Mouse (Mus musculus): Measurements from ENCODE around the gene Dnah1. TPM values are rescaled to one million over a fixed set of nuclear protein-coding genes. Genes with fewer than 3 reads are reported as not detected.

The Dnah1 gene
- total and polyA plus RNA-seq, 3 experiments = 0.04 to 0.11 TPM; not detected in 1

DNA sequence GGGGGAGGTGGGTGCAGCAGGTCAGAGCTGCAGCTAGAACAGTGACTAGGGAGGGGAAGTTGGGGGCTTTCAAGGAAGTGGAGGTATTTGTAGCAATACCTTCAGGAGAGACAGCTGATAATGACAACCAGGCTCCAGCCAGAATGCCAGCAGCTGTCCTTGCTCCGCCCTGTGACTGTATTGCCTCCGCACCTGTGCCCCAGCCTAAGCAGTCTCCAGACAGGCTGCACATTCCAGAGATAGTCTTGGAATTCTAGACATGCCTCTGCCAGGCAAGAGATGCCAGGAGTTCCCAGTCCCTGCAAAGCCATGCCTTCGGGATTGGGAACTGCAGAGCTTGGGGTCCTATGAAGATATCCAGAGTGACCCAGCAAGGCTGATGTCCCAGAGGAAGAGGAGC, 111.2 kb downstream of the Dnah1 start:
- TF ChIP-seq MAZ (IDR thresholded peaks at IDR 0.05; ENCODE audit: low read depth, low read length) (no peak), ZKSCAN1 (IDR thresholded peaks at IDR 0.05; ENCODE audit: low read depth, low read length) (no peak), TAL1 (IDR thresholded peaks at IDR 0.05; ENCODE audit: low read length) (no peak)

DNA sequence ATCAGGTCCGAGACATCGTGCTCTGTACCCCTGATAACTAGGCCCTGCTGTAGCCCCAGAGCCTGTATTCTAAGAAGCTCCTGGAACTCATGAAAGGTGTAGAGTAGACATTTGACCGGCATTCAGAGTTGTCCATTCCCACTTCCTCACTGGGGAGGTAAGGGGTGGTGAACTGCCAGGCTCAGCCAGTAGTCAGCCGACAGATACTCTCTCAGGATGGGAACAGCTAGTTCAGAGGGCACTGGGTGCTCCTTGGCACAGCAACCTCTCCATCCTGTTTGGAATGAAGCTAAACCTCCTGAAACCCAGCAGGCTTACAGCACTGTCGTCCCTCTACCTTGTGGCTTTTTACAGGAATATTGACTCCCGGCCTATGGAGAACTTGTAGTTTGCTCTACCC, 111.8 kb downstream of the Dnah1 start:
- DNase-seq (ENCODE audit: low read depth, low spot score) = no peak
- no peaks in the 10 kb centered on the region; a peak in 1 of 4 replicates for H3K36me3 ChIP-seq (ENCODE audit: control insufficient read depth in 1 of 2, insufficient read depth in 2 of 2, low read length in 2 of 2)
- H3K79me2 ChIP-seq (ENCODE audit: control insufficient read depth, insufficient read depth, low read length, poor library complexity) = no peaks in the 10 kb centered on the region
- no peaks in the 10 kb centered on the region for H3K9me3 ChIP-seq (replicated peaks; ENCODE audit: insufficient read depth, low read length)
- TF ChIP-seq POLR2AphosphoS5 (IDR thresholded peaks at IDR 0.05; ENCODE audit: borderline replicate concordance, low read depth, low read length) (no peak), TCF12 (IDR thresholded peaks at IDR 0.05; ENCODE audit: low read depth, low read length) (no peak), BHLHE40 (IDR thresholded peaks at IDR 0.05; ENCODE audit: borderline replicate concordance, low read depth, low read length) (no peak), POLR2AphosphoS2 (IDR thresholded peaks at IDR 0.05; ENCODE audit: low read length) (no peak), ZC3H11A (IDR thresholded peaks at IDR 0.05; ENCODE audit: low read depth, low read length) (no peak), CHD2 (IDR thresholded peaks at IDR 0.05; ENCODE audit: low read length) (no peak), POLR2A (IDR thresholded peaks at IDR 0.05; ENCODE audit: control insufficient read depth in 1 of 2, insufficient read depth in 1 of 2, low read depth in 1 of 2, low read length in 2 of 2, poor library complexity in 1 of 2) (no peak), E2F4 (IDR thresholded peaks at IDR 0.05; ENCODE audit: borderline replicate concordance, low read depth, low read length) (no peak), MAFK (IDR thresholded peaks at IDR 0.05; ENCODE audit: borderline replicate concordance, low read depth, low read length) (no peak), CTCF (IDR thresholded peaks at IDR 0.05 in 2 of 3, conservative IDR thresholded peaks at IDR 0.05 in 1 of 3; ENCODE audit: control insufficient read depth in 1 of 3, insufficient read depth in 1 of 3, low read depth in 2 of 3, low read length in 3 of 3, poor library complexity in 1 of 3, severe bottlenecking in 1 of 3) (no peak), JUND (IDR thresholded peaks at IDR 0.05; ENCODE audit: low read depth, low read length) (no peak), KAT2A (conservative IDR thresholded peaks at IDR 0.05; ENCODE audit: low read depth, low read length) (no peak), SIN3A (IDR thresholded peaks at IDR 0.05; ENCODE audit: low read length) (no peak)
- H3K9ac ChIP-seq (ENCODE audit: control insufficient read depth, low read depth, low read length, poor library complexity, severe bottlenecking) = no peak overlapping the region
- H3K4me3 ChIP-seq (ENCODE audit: control insufficient read depth in 1 of 2, insufficient read depth in 1 of 2, low read depth in 2 of 2, low read length in 2 of 2) = no peak overlapping the region
- H3K4me1 ChIP-seq (ENCODE audit: control insufficient read depth in 1 of 2, insufficient read depth in 2 of 2, low read length in 2 of 2) = peaks cover 0 to 5% of the 10 kb centered on the region in 2 experiments; a peak in 2 of 4 replicates
- H3K27ac ChIP-seq (ENCODE audit: control insufficient read depth, low read depth, low read length) = no peak overlapping the region
- H3K27me3 ChIP-seq (ENCODE audit: control insufficient read depth in 1 of 2, insufficient read depth in 2 of 2, low read length in 2 of 2) = peaks cover 0 to 5% of the 10 kb centered on the region in 2 experiments; a peak in 2 of 4 replicates

More for the DNA sequence above, 111.2 kb downstream of the Dnah1 start:
- Histone ChIP-seq H3K4me1 (ENCODE audit: control insufficient read depth in 1 of 2, insufficient read depth in 2 of 2, low read length in 2 of 2) (peaks cover 0 to 3% of the 10 kb centered on the region in 2 experiments; a peak in 2 of 4 replicates), H3K27ac (ENCODE audit: control insufficient read depth, low read depth, low read length) (no peak overlapping the region), H3K9me3 (replicated peaks; ENCODE audit: insufficient read depth, low read length) (no peaks in the 10 kb centered on the region), H3K36me3 (ENCODE audit: control insufficient read depth in 1 of 2, insufficient read depth in 2 of 2, low read length in 2 of 2) (no peaks in the 10 kb centered on the region; a peak in 1 of 4 replicates), H3K9ac (ENCODE audit: control insufficient read depth, low read depth, low read length, poor library complexity, severe bottlenecking) (no peak overlapping the region), H3K27me3 (ENCODE audit: control insufficient read depth in 1 of 2, insufficient read depth in 2 of 2, low read length in 2 of 2) (peaks cover 0 to 5% of the 10 kb centered on the region in 2 experiments; a peak in 2 of 4 replicates), H3K79me2 (ENCODE audit: control insufficient read depth, insufficient read depth, low read length, poor library complexity) (no peaks in the 10 kb centered on the region), H3K4me3 (ENCODE audit: control insufficient read depth in 1 of 2, insufficient read depth in 1 of 2, low read depth in 2 of 2, low read length in 2 of 2) (no peak overlapping the region)
- no peak for DNase-seq (ENCODE audit: low read depth, low spot score)

Other genes with a start within 250 kb of the Dnah1 start
- gene Smim4, start 194.9 kb downstream of the Dnah1 start, total RNA-seq (2012; rRNA removed) = 78.8 and 122 TPM in 2 replicates
- 10 to 100 TPM in 1 of 2 experiments, not detected in 1; 87.8 TPM for gene Smim4, start 194.9 kb downstream of the Dnah1 start, polyA plus RNA-seq (2012; ENCODE audit: insufficient read depth in 1 of 2, insufficient read length in 2 of 2, low read depth in 1 of 2, low replicate concordance in 2 of 2, missing spikeins in 1 of 2)
- gene Nt5dc2, start 192.8 kb downstream of the Dnah1 start, total RNA-seq (2012; rRNA removed) = 168 and 172 TPM in 2 replicates
- gene Nt5dc2, start 192.8 kb downstream of the Dnah1 start, polyA plus RNA-seq (2012; ENCODE audit: insufficient read depth in 1 of 2, insufficient read length in 2 of 2, low read depth in 1 of 2, low replicate concordance in 2 of 2, missing spikeins in 1 of 2) = 100 to 1,000 TPM; 291 to 349 TPM
- gene Stab1, start 155.3 kb downstream of the Dnah1 start, total RNA-seq (2012; rRNA removed) = 0.15 TPM in 1 of 2 replicates, not detected in the other
- gene Stab1, start 155.3 kb downstream of the Dnah1 start, polyA plus RNA-seq (2012; ENCODE audit: insufficient read depth in 1 of 2, insufficient read length in 2 of 2, low read depth in 1 of 2, low replicate concordance in 2 of 2, missing spikeins in 1 of 2) = under 1 TPM in 1 of 2 experiments, not detected in 1; 0.40 TPM
- gene Tnnc1, start 115.6 kb downstream of the Dnah1 start, total RNA-seq (2012; rRNA removed) = not detected in 2 replicates
- under 1 TPM in 1 of 2 experiments, not detected in 1; 0.19 TPM for gene Tnnc1, start 115.6 kb downstream of the Dnah1 start, polyA plus RNA-seq (2012; ENCODE audit: insufficient read depth in 1 of 2, insufficient read length in 2 of 2, low read depth in 1 of 2, low replicate concordance in 2 of 2, missing spikeins in 1 of 2)
- gene Nisch, start 107.0 kb downstream of the Dnah1 start, total RNA-seq (2012; rRNA removed) = 49.1 and 53.0 TPM in 2 replicates
- 100 to 1,000 TPM in 1 of 2 experiments, not detected in 1; 154 TPM for gene Nisch, start 107.0 kb downstream of the Dnah1 start, polyA plus RNA-seq (2012; ENCODE audit: insufficient read depth in 1 of 2, insufficient read length in 2 of 2, low read depth in 1 of 2, low replicate concordance in 2 of 2, missing spikeins in 1 of 2)
- 0.03 and 0.04 TPM in 2 replicates for gene Sema3g, start 106.0 kb downstream of the Dnah1 start, total RNA-seq (2012; rRNA removed)
- under 1 TPM in 1 of 2 experiments, not detected in 1; 0.25 TPM for gene Sema3g, start 106.0 kb downstream of the Dnah1 start, polyA plus RNA-seq (2012; ENCODE audit: insufficient read depth in 1 of 2, insufficient read length in 2 of 2, low read depth in 1 of 2, low replicate concordance in 2 of 2, missing spikeins in 1 of 2)
- gene Phf7, start 72.6 kb downstream of the Dnah1 start, total RNA-seq (2012; rRNA removed) = 6.0 and 6.7 TPM in 2 replicates
- 1 to 10 TPM in 1 of 2 experiments, not detected in 1; 7.6 TPM for gene Phf7, start 72.6 kb downstream of the Dnah1 start, polyA plus RNA-seq (2012; ENCODE audit: insufficient read depth in 1 of 2, insufficient read length in 2 of 2, low read depth in 1 of 2, low replicate concordance in 2 of 2, missing spikeins in 1 of 2)
- 70.1 and 85.4 TPM in 2 replicates for gene Bap1, start 72.4 kb downstream of the Dnah1 start, total RNA-seq (2012; rRNA removed)
- gene Bap1, start 72.4 kb downstream of the Dnah1 start, polyA plus RNA-seq (2012; ENCODE audit: insufficient read depth in 1 of 2, insufficient read length in 2 of 2, low read depth in 1 of 2, low replicate concordance in 2 of 2, missing spikeins in 1 of 2) = 100 to 1,000 TPM; 112 to 177 TPM
- gene Capn7, start 12.7 kb upstream of the Dnah1 start, total RNA-seq (2012; rRNA removed) = 23.2 and 24.9 TPM in 2 replicates
- 10 to 100 TPM; 30.0 to 83.7 TPM for gene Capn7, start 12.7 kb upstream of the Dnah1 start, polyA plus RNA-seq (2012; ENCODE audit: insufficient read depth in 1 of 2, insufficient read length in 2 of 2, low read depth in 1 of 2, low replicate concordance in 2 of 2, missing spikeins in 1 of 2)
- 0.19 and 0.36 TPM in 2 replicates for gene Sh3bp5, start 112.2 kb upstream of the Dnah1 start, total RNA-seq (2012; rRNA removed)
- gene Sh3bp5, start 112.2 kb upstream of the Dnah1 start, polyA plus RNA-seq (2012; ENCODE audit: insufficient read depth in 1 of 2, insufficient read length in 2 of 2, low read depth in 1 of 2, low replicate concordance in 2 of 2, missing spikeins in 1 of 2) = 1 to 10 TPM in 1 of 2 experiments, not detected in 1; 1.0 TPM
- 44.4 and 50.6 TPM in 2 replicates for gene Eaf1, start 170.5 kb upstream of the Dnah1 start, total RNA-seq (2012; rRNA removed)
- gene Eaf1, start 170.5 kb upstream of the Dnah1 start, polyA plus RNA-seq (2012; ENCODE audit: insufficient read depth in 1 of 2, insufficient read length in 2 of 2, low read depth in 1 of 2, low replicate concordance in 2 of 2, missing spikeins in 1 of 2) = 10 to 100 TPM in 1 of 2 experiments, not detected in 1; 67.2 TPM
- 35.6 TPM in 2 replicates for gene Mettl6, start 171.1 kb upstream of the Dnah1 start, total RNA-seq (2012; rRNA removed)
- 10 to 100 TPM in 1 of 2 experiments, not detected in 1; 39.2 TPM for gene Mettl6, start 171.1 kb upstream of the Dnah1 start, polyA plus RNA-seq (2012; ENCODE audit: insufficient read depth in 1 of 2, insufficient read length in 2 of 2, low read depth in 1 of 2, low replicate concordance in 2 of 2, missing spikeins in 1 of 2)